Mouse (Mus musculus) kidney, embryonic 16.5 days (tissue): ENCODE measurements around the gene Slc29a3. TPM values are rescaled to one million over a fixed set of nuclear protein-coding genes. Genes with fewer than 3 reads are reported as not detected.

Experiments used
- ATAC-seq: fragments of 200-750 bp; cut with Nextera tagmentation; 2 replicates; pipeline ENCODE4 v1.8.0; 2017; ENCODE audit warnings: moderate TSS enrichment; ENCODE audit not compliant: low FRiP score, low TSS enrichment
- H3K27ac ChIP-seq: fragments of 300-500 bp; sonication (generic); 2 replicates; pipeline ENCODE4 v1.5.1; 2014; ENCODE audit warnings: low read length
- H3K27me3 ChIP-seq: fragments of 300-500 bp; sonication (generic); 2 replicates; pipeline ENCODE4 v1.6.1; 2014; ENCODE audit warnings: low read length, control low read depth, mixed read lengths; ENCODE audit not compliant: insufficient read depth
- H3K36me3 ChIP-seq: fragments of 300-500 bp; sonication (generic); 2 replicates; pipeline ENCODE4 v1.6.1; 2014; ENCODE audit warnings: low read length, control low read depth, mixed read lengths; ENCODE audit not compliant: insufficient read depth
- H3K4me1 ChIP-seq: fragments of 300-500 bp; sonication (generic); 2 replicates; pipeline ENCODE4 v1.6.1; 2014; ENCODE audit warnings: low read length, control low read depth, mixed read lengths; ENCODE audit not compliant: insufficient read depth
- H3K4me2 ChIP-seq: fragments of 300-500 bp; sonication (generic); replicated peaks from 2 replicates; pipeline ENCODE4 v1.6.1; 2014; ENCODE audit warnings: low read depth, low read length
- H3K4me3 ChIP-seq: fragments of 300-500 bp; sonication (generic); 2 replicates; pipeline ENCODE4 v1.5.1; 2014; ENCODE audit warnings: mild to moderate bottlenecking, low read length
- H3K9ac ChIP-seq: fragments of 300-500 bp; sonication (generic); replicated peaks from 2 replicates; pipeline ENCODE4 v1.6.1; 2014; ENCODE audit warnings: low read length
- H3K9me3 ChIP-seq: fragments of 300-500 bp; sonication (generic); 2 replicates; pipeline ENCODE4 v1.6.1; 2016; ENCODE audit warnings: low read length, control low read depth
- whole genome bisulfite sequencing: fragments of 180-500 bp; shearing (Covaris S2); extraction: QIAGEN DNeasy Blood & Tissue Kit; methylation state at CpG from one replicate; pipeline ENCODE4 v1.1.7; 2014; 5-methylcytosine and 5-hydroxymethylcytosine counted together
- polyA plus RNA-seq: library from polyadenylated mRNA; unstranded; fragments of >200 nt; fragmentation: Nextera tagmentation; extraction: Ambion mirVana; gene quantifications from 2 replicates; pipeline ENCODE4 v1.2.1, GENCODE M21; 2015

Gene Slc29a3
- polyA plus RNA-seq, 1 experiment from 2014 or later: 14.0 TPM

- no peaks in the 10 kb centered on the region for H3K9me3 ChIP-seq
- WGBS: 63% methylated on average over 4 of the region's 4 CpGs
- no peak overlapping the region for H3K27ac ChIP-seq
- H3K9ac ChIP-seq: no peak overlapping the region
- no peak overlapping the region for H3K4me2 ChIP-seq
- H3K27me3 ChIP-seq: no peaks in the 10 kb centered on the region
- ATAC-seq: no peak
- H3K36me3 ChIP-seq: peaks cover 40% of the 10 kb centered on the region
- no peak overlapping the region for H3K4me3 ChIP-seq
- no peaks in the 10 kb centered on the region for H3K4me1 ChIP-seq
Observed at GRCm38 (mm10) chr10:60770855-60771254, 18.3 kb upstream of the Slc29a3 start.

GRCm38 (mm10) chr10:60768614-60769013, 16.0 kb upstream of the Slc29a3 start:
- Histone ChIP-seq H3K4me3 (no peak overlapping the region), H3K9me3 (no peaks in the 10 kb centered on the region), H3K9ac (no peak overlapping the region), H3K4me1 (no peaks in the 10 kb centered on the region), H3K36me3 (peaks cover 35% of the 10 kb centered on the region), H3K4me2 (no peak overlapping the region), H3K27me3 (no peaks in the 10 kb centered on the region), H3K27ac (no peak overlapping the region)
- ATAC-seq: no peak
- WGBS: 92% methylated on average over 7 of the region's 7 CpGs

GRCm38 (mm10) chr10:60767400-60767799, 14.8 kb upstream of the Slc29a3 start:
- H3K36me3 ChIP-seq: peaks cover 29% of the 10 kb centered on the region
- no peak overlapping the region for H3K9ac ChIP-seq
- no peak for ATAC-seq
- no peak overlapping the region for H3K4me2 ChIP-seq
- H3K4me1 ChIP-seq: no peaks in the 10 kb centered on the region
- H3K27ac ChIP-seq: no peak overlapping the region
- no peak overlapping the region for H3K4me3 ChIP-seq
- no peaks in the 10 kb centered on the region for H3K9me3 ChIP-seq
- WGBS: 84% methylated on average over 7 of the region's 7 CpGs
- H3K27me3 ChIP-seq: no peaks in the 10 kb centered on the region

- no peak for ATAC-seq
- Histone ChIP-seq H3K9ac (no peak overlapping the region), H3K4me3 (no peak overlapping the region), H3K9me3 (no peaks in the 10 kb centered on the region), H3K4me1 (no peaks in the 10 kb centered on the region), H3K4me2 (no peak overlapping the region), H3K36me3 (peaks cover 15% of the 10 kb centered on the region), H3K27me3 (no peaks in the 10 kb centered on the region), H3K27ac (no peak overlapping the region)
- 91% methylated on average over 1 of the region's 1 CpGs for WGBS
Observed at GRCm38 (mm10) chr10:60762126-60762525, 9.5 kb upstream of the Slc29a3 start.

- Histone ChIP-seq H3K4me2 (no peak overlapping the region), H3K27ac (no peak overlapping the region), H3K4me3 (no peak overlapping the region), H3K27me3 (no peaks in the 10 kb centered on the region), H3K9ac (no peak overlapping the region), H3K36me3 (peaks cover 7% of the 10 kb centered on the region), H3K4me1 (no peaks in the 10 kb centered on the region), H3K9me3 (no peaks in the 10 kb centered on the region)
- ATAC-seq: peak; percentile 84
- 4% methylated on average over 14 of the region's 14 CpGs for WGBS
Observed at GRCm38 (mm10) chr10:60760377-60760776, 7.8 kb upstream of the Slc29a3 start.

- ATAC-seq: no peak
- H3K4me1 ChIP-seq: peaks cover 6% of the 10 kb centered on the region
- no peaks in the 10 kb centered on the region for H3K9me3 ChIP-seq
- H3K27ac ChIP-seq: no peak overlapping the region
- H3K4me2 ChIP-seq: no peak overlapping the region
- H3K27me3 ChIP-seq: no peaks in the 10 kb centered on the region
- 3% methylated on average over 7 of the region's 7 CpGs for WGBS
- H3K36me3 ChIP-seq: no peaks in the 10 kb centered on the region
- H3K4me3 ChIP-seq: no peak overlapping the region
- no peak overlapping the region for H3K9ac ChIP-seq
Observed at GRCm38 (mm10) chr10:60756992-60757391, 4.4 kb upstream of the Slc29a3 start.

- Histone ChIP-seq H3K4me3 (no peak overlapping the region), H3K36me3 (no peaks in the 10 kb centered on the region), H3K9ac (no peak overlapping the region), H3K4me1 (peaks cover 13% of the 10 kb centered on the region), H3K9me3 (no peaks in the 10 kb centered on the region), H3K27ac (no peak overlapping the region), H3K4me2 (no peak overlapping the region), H3K27me3 (no peaks in the 10 kb centered on the region)
- ATAC-seq: no peak
Observed at GRCm38 (mm10) chr10:60756146-60756545, 3.6 kb upstream of the Slc29a3 start.

GRCm38 (mm10) chr10:60753941-60754340, 1.3 kb upstream of the Slc29a3 start:
- Histone ChIP-seq H3K4me3 (no peak overlapping the region), H3K36me3 (no peaks in the 10 kb centered on the region), H3K27me3 (no peaks in the 10 kb centered on the region), H3K9me3 (no peaks in the 10 kb centered on the region), H3K27ac (no peak overlapping the region), H3K4me2 (no peak overlapping the region), H3K4me1 (peaks cover 15% of the 10 kb centered on the region), H3K9ac (no peak overlapping the region)
- 73% methylated on average over 8 of the region's 8 CpGs for WGBS
- ATAC-seq: no peak

GRCm38 (mm10) chr10:60753261-60753660, 667 bp upstream of the Slc29a3 start:
- Histone ChIP-seq H3K27me3 (no peaks in the 10 kb centered on the region), H3K4me2 (peak overlapping the region; percentile 78), H3K27ac (no peak overlapping the region), H3K9ac (peak overlapping the region; percentile 71), H3K4me1 (peaks cover 19% of the 10 kb centered on the region), H3K4me3 (no peak overlapping the region), H3K36me3 (no peaks in the 10 kb centered on the region), H3K9me3 (no peaks in the 10 kb centered on the region)
- WGBS: 65% methylated on average over 9 of the region's 9 CpGs
- ATAC-seq: 0 out of 2 replicates have a peak, but pooled peaks have one; percentile 14

- Histone ChIP-seq H3K4me1 (peaks cover 27% of the 10 kb centered on the region), H3K4me2 (no peak overlapping the region), H3K4me3 (no peak overlapping the region), H3K27me3 (no peaks in the 10 kb centered on the region), H3K36me3 (no peaks in the 10 kb centered on the region), H3K27ac (no peak overlapping the region), H3K9ac (no peak overlapping the region), H3K9me3 (no peaks in the 10 kb centered on the region)
- 78% methylated on average over 6 of the region's 6 CpGs for WGBS
- ATAC-seq: no peak
Observed at GRCm38 (mm10) chr10:60747667-60748212, 4.9 kb downstream of the Slc29a3 start.
